In the genomic region with DNA sequence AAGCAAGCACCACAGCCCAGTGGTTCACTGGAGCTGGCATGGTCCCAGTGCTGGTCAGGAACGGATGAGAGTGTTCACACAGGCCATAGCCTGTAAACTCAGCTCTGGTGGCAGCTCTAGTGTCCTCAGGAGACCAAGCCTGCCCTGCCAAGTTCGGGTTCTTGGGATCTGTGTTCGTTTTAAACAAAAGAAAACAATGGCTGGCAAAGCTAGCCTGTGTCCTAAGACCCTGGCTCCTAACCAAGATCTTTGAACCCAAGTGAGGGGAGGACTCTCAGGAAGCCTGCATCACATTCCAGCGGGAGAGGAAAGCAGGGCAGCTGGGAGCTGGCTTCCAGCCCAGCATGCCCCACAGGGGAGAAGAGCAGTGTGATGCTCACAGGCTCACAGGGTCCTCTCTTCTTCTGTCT, we compare ENCODE assay signal across 8 mouse cellular contexts. TPM values are rescaled to one million over a fixed set of nuclear protein-coding genes. Genes with fewer than 3 reads are reported as not detected.
A peak's percentile ranks its signal among the peaks of the same experiment; 100 is the strongest.
DNase-seq lines count a peak whose midpoint lies in the region; ATAC-seq lines count a peak whose summit lies in the region.

No protein-coding gene starts in this region.

- 40% methylated on average over 4 of the region's 4 CpGs for WGBS in forebrain, embryonic 10.5 days
- 30% methylated on average over 4 of the region's 4 CpGs for WGBS in forebrain, embryonic 11.5 days
- WGBS in embryonic facial prominence, embryonic 14.5 days = 19% methylated on average over 4 of the region's 4 CpGs
- WGBS in heart, embryonic 16.5 days = 8% methylated on average over 4 of the region's 4 CpGs

- no peaks in the 10 kb centered on the region for H3K36me3 ChIP-seq in forebrain, embryonic 10.5 days (replicated peaks)
- no peaks in the 10 kb centered on the region for H3K36me3 ChIP-seq in forebrain, embryonic 11.5 days (ENCODE audit: control insufficient read depth, insufficient read depth, low read length)
- H3K36me3 ChIP-seq in embryonic facial prominence, embryonic 14.5 days (ENCODE audit: control insufficient read depth, insufficient read depth, low read length) = no peaks in the 10 kb centered on the region
- no peaks in the 10 kb centered on the region for H3K36me3 ChIP-seq in heart, embryonic 16.5 days (ENCODE audit: control insufficient read depth, insufficient read depth)

- no peak overlapping the region for H3K4me3 ChIP-seq in forebrain, embryonic 10.5 days
- no peak overlapping the region for H3K4me3 ChIP-seq in forebrain, embryonic 11.5 days (ENCODE audit: low read depth, low read length)
- no peak overlapping the region for H3K4me3 ChIP-seq in embryonic facial prominence, embryonic 14.5 days (ENCODE audit: low read depth, low read length)
- H3K4me3 ChIP-seq in heart, embryonic 16.5 days (ENCODE audit: low read length) = no peak overlapping the region

- H3K27ac ChIP-seq in forebrain, embryonic 10.5 days = peak overlapping the region; percentile 63; the same call in 1 of the 2 replicates
- no peak overlapping the region for H3K27ac ChIP-seq in forebrain, embryonic 11.5 days (ENCODE audit: low read depth, low read length)
- peak overlapping the region; percentile 79 for H3K27ac ChIP-seq in embryonic facial prominence, embryonic 14.5 days (replicated peaks; ENCODE audit: low read depth, low read length)
- peak overlapping the region; percentile 79 for H3K27ac ChIP-seq in heart, embryonic 16.5 days (ENCODE audit: low read length)

- peaks cover 5% of the 10 kb centered on the region; the same call in 1 of the 2 replicates for H3K9me3 ChIP-seq in forebrain, embryonic 10.5 days
- no peaks in the 10 kb centered on the region for H3K9me3 ChIP-seq in forebrain, embryonic 11.5 days (ENCODE audit: control insufficient read depth, low read length)
- H3K9me3 ChIP-seq in embryonic facial prominence, embryonic 14.5 days (ENCODE audit: control insufficient read depth, low read length) = no peaks in the 10 kb centered on the region
- no peaks in the 10 kb centered on the region for H3K9me3 ChIP-seq in heart, embryonic 16.5 days (replicated peaks; ENCODE audit: control insufficient read depth, low read length)

- H3K9ac ChIP-seq in forebrain, embryonic 11.5 days (ENCODE audit: low read length) = no peak overlapping the region
- peak overlapping the region; percentile 0; the same call in 1 of the 2 replicates for H3K9ac ChIP-seq in embryonic facial prominence, embryonic 14.5 days (ENCODE audit: low read depth, low read length)
- H3K9ac ChIP-seq in heart, embryonic 16.5 days (ENCODE audit: low read length) = peak overlapping the region; percentile 17; the same call in 1 of the 2 replicates

- H3K4me2 ChIP-seq in forebrain, embryonic 11.5 days (ENCODE audit: low read depth, low read length, severe bottlenecking) = no peak overlapping the region
- H3K4me2 ChIP-seq in embryonic facial prominence, embryonic 14.5 days (ENCODE audit: low read depth, low read length) = no peak overlapping the region
- no peak overlapping the region for H3K4me2 ChIP-seq in heart, embryonic 16.5 days (ENCODE audit: low read depth, low read length)

- peaks cover 40% of the 10 kb centered on the region for H3K4me1 ChIP-seq in forebrain, embryonic 10.5 days
- peaks cover 13% of the 10 kb centered on the region for H3K4me1 ChIP-seq in forebrain, embryonic 11.5 days (replicated peaks; ENCODE audit: control insufficient read depth, insufficient read depth, low read length)
- H3K4me1 ChIP-seq in embryonic facial prominence, embryonic 14.5 days (ENCODE audit: control insufficient read depth, insufficient read depth, low read length) = peaks cover 24% of the 10 kb centered on the region
- H3K4me1 ChIP-seq in heart, embryonic 16.5 days (ENCODE audit: control insufficient read depth, insufficient read depth, low read length) = peaks cover 27% of the 10 kb centered on the region

- 0 out of 2 replicates have a peak, but pooled peaks cover 6% of the 10 kb centered on the region for H3K27me3 ChIP-seq in forebrain, embryonic 10.5 days (ENCODE audit: poor library complexity, severe bottlenecking)
- no peaks in the 10 kb centered on the region for H3K27me3 ChIP-seq in forebrain, embryonic 11.5 days (ENCODE audit: control insufficient read depth, insufficient read depth, low read length)
- H3K27me3 ChIP-seq in embryonic facial prominence, embryonic 14.5 days (replicated peaks; ENCODE audit: control insufficient read depth, insufficient read depth, low read length) = no peaks in the 10 kb centered on the region
- H3K27me3 ChIP-seq in heart, embryonic 16.5 days (ENCODE audit: control insufficient read depth, insufficient read depth, low read length) = no peaks in the 10 kb centered on the region

- no peak for ATAC-seq in forebrain, embryonic 11.5 days (replicated peaks; ENCODE audit: low FRiP score)
- ATAC-seq in embryonic facial prominence, embryonic 14.5 days (ENCODE audit: low read depth) = peak; percentile 39
- ATAC-seq in heart, embryonic 16.5 days (replicated peaks; ENCODE audit: extremely low read depth, insufficient read depth, low FRiP score) = peak; percentile 74

- intact Hi-C loops in left cerebral cortex, postnatal 14 days (cut with DNase I) = loop anchor here (5.0 kb wide), 1 partner anchor 177 kb away; the partner anchor contains the start of gene Cipc

- DNase-seq in forebrain, embryonic 10.5 days (ENCODE audit: extremely low spot score, low spot score) = no peak
- DNase-seq in forebrain, embryonic 11.5 days (ENCODE audit: low spot score) = no peak
- peak; percentile 88 for DNase-seq in NIH3T3 (ENCODE audit: low read depth)
- DNase-seq in embryonic facial prominence, embryonic 14.5 days (ENCODE audit: low spot score) = peak; percentile 83
- DNase-seq in left cerebral cortex, postnatal 14 days (ENCODE audit: low spot score in 2 of 2) = peak; percentile 30 to 53
- peak; percentile 66 to 70 for DNase-seq in right cerebral cortex, postnatal 10 days (ENCODE audit: low spot score in 2 of 2)
- no peak for DNase-seq in B cell, adult 2 months

RNA-seq across cellular contexts. Expression of gene Lrrc74a, which starts 36.1 kb away (rescaled TPM):
- polyA plus RNA-seq in forebrain, embryonic 10.5 days (2016; fragmentation: Nextera tagmentation; extraction: Ambion mirVana) = not detected in 2 replicates
- polyA plus RNA-seq in forebrain, embryonic 11.5 days (2014; fragmentation: Nextera tagmentation; extraction: Ambion mirVana) = not detected in 2 replicates
- not detected in 2 replicates for polyA plus RNA-seq in embryonic facial prominence, embryonic 14.5 days (2014; fragmentation: Nextera tagmentation; extraction: Ambion mirVana)
- not detected in 2 replicates for polyA plus RNA-seq in heart, embryonic 16.5 days (2015; fragmentation: Nextera tagmentation; extraction: Ambion mirVana)
- not detected for total RNA-seq in left cerebral cortex, postnatal 14 days (2021)

RNA-seq across cellular contexts. Expression of gene Angel1, which starts 44.0 kb away (rescaled TPM):
- 15.2 and 15.8 TPM in 2 replicates for polyA plus RNA-seq in forebrain, embryonic 10.5 days (2016; fragmentation: Nextera tagmentation; extraction: Ambion mirVana)
- polyA plus RNA-seq in forebrain, embryonic 11.5 days (2014; fragmentation: Nextera tagmentation; extraction: Ambion mirVana) = 14.9 and 15.7 TPM in 2 replicates
- 12.9 TPM in 2 replicates for polyA plus RNA-seq in embryonic facial prominence, embryonic 14.5 days (2014; fragmentation: Nextera tagmentation; extraction: Ambion mirVana)
- polyA plus RNA-seq in heart, embryonic 16.5 days (2015; fragmentation: Nextera tagmentation; extraction: Ambion mirVana) = 7.9 and 9.4 TPM in 2 replicates
- total RNA-seq in left cerebral cortex, postnatal 14 days (2021) = 1 to 10 TPM; 8.3 to 8.8 TPM

Comparison
In these comparisons a context has a peak if more than half of its experiments do, and no peak if none do; other contexts are left out.
1. DNase-seq: peak in NIH3T3 (single experiment), embryonic facial prominence, embryonic 14.5 days (single experiment), left cerebral cortex, postnatal 14 days (2 of 2) and right cerebral cortex, postnatal 10 days (2 of 2); none in forebrain, embryonic 10.5 days (single experiment), forebrain, embryonic 11.5 days (single experiment) and B cell, adult 2 months (0 of 2).